ENCODE assay signal across 17 mouse cellular contexts in genomic region chr11:85632568-85632981, GRCm38 (mm10).
A peak's percentile ranks its signal among the peaks of the same experiment; 100 is the strongest.
DNase-seq lines count a peak whose midpoint lies in the region; ATAC-seq and TF ChIP-seq lines count a peak whose summit lies in the region.
"Had no signal": no experiment of that assay in that cellular context is flagged by ENCODE, and none has a peak within 500 bp of the region (broad histone marks: within the 10 kb centered on the region; RNA-seq: fewer than 3 reads in every experiment).

No protein-coding gene starts in this region.

- WGBS in liver, adult 2 months = 39% methylated on average over 2 of the region's 2 CpGs
- WGBS in liver, embryonic 12.5 days (ENCODE audit: insufficient replicate concordance) = 49% methylated on average over 2 of the region's 2 CpGs
- 25% methylated on average over 2 of the region's 2 CpGs for WGBS in embryonic facial prominence, embryonic 14.5 days
- 16% methylated on average over 2 of the region's 2 CpGs for WGBS in kidney, embryonic 15.5 days
- WGBS in limb, embryonic 12.5 days = 2% methylated on average over 2 of the region's 2 CpGs

- no peak for ATAC-seq in liver, embryonic 12.5 days
- ATAC-seq in embryonic facial prominence, embryonic 14.5 days (ENCODE audit: low read depth) = peak; percentile 26; the same call in 1 of the 2 replicates
- peak; percentile 80 for ATAC-seq in kidney, embryonic 15.5 days (replicated peaks; ENCODE audit: low FRiP score)
- peak; percentile 91 for ATAC-seq in limb, embryonic 12.5 days (ENCODE audit: insufficient number of reproducible peaks, insufficient read depth, low FRiP score, low TSS enrichment, low read depth)
- ATAC-seq: hindbrain, postnatal 0 days; lung, postnatal 0 days had no signal

- no peak overlapping the region for H3K4me2 ChIP-seq in liver, embryonic 12.5 days
- no peak overlapping the region for H3K4me2 ChIP-seq in embryonic facial prominence, embryonic 14.5 days (ENCODE audit: low read depth, low read length)
- H3K4me2 ChIP-seq in kidney, embryonic 15.5 days = peak overlapping the region; percentile 17; the same call in 1 of the 2 replicates
- H3K4me2 ChIP-seq in limb, embryonic 12.5 days = peak overlapping the region; percentile 28
- H3K4me2 ChIP-seq: midbrain, embryonic 11.5 days had no signal

- no peak overlapping the region for H3K27ac ChIP-seq in liver, adult 2 months (replicated peaks; ENCODE audit: insufficient read depth, low read depth, low read length)
- no peak overlapping the region for H3K27ac ChIP-seq in liver, embryonic 12.5 days
- no peak overlapping the region for H3K27ac ChIP-seq in embryonic facial prominence, embryonic 14.5 days (replicated peaks; ENCODE audit: low read depth, low read length)
- H3K27ac ChIP-seq in kidney, embryonic 15.5 days = peak overlapping the region; percentile 72
- 0 out of 2 replicates have a peak overlapping the region, but pooled peaks have one; percentile 69 for H3K27ac ChIP-seq in limb, embryonic 12.5 days
- no peak overlapping the region for H3K27ac ChIP-seq in layer of hippocampus, adult 2 months
- H3K27ac ChIP-seq: forebrain, embryonic 10.5 days; hindbrain, postnatal 0 days; liver, embryonic 14.5 days had no signal

- no peaks in the 10 kb centered on the region for H3K27me3 ChIP-seq in liver, adult 2 months (ENCODE audit: control insufficient read depth, insufficient read depth, low read length)
- H3K27me3 ChIP-seq in liver, embryonic 12.5 days (replicated peaks) = no peaks in the 10 kb centered on the region
- H3K27me3 ChIP-seq in embryonic facial prominence, embryonic 14.5 days (replicated peaks; ENCODE audit: control insufficient read depth, insufficient read depth, low read length) = no peaks in the 10 kb centered on the region
- H3K27me3 ChIP-seq in kidney, embryonic 15.5 days = no peaks in the 10 kb centered on the region
- H3K27me3 ChIP-seq in limb, embryonic 12.5 days = peaks cover 6% of the 10 kb centered on the region; the same call in 1 of the 2 replicates

- no peaks in the 10 kb centered on the region for H3K36me3 ChIP-seq in liver, adult 2 months (ENCODE audit: control insufficient read depth, insufficient read depth, low read length)
- H3K36me3 ChIP-seq in liver, embryonic 12.5 days = no peaks in the 10 kb centered on the region
- no peaks in the 10 kb centered on the region for H3K36me3 ChIP-seq in embryonic facial prominence, embryonic 14.5 days (ENCODE audit: control insufficient read depth, insufficient read depth, low read length)
- no peaks in the 10 kb centered on the region for H3K36me3 ChIP-seq in kidney, embryonic 15.5 days
- no peaks in the 10 kb centered on the region for H3K36me3 ChIP-seq in limb, embryonic 12.5 days
- H3K36me3 ChIP-seq: forebrain, embryonic 10.5 days had no signal

- TF ChIP-seq CTCF in liver, adult 2 months (IDR thresholded peaks at IDR 0.05; ENCODE audit: low read depth, low read length) = no peak
- no peak for TF ChIP-seq CTCF in layer of hippocampus, adult 2 months (conservative IDR thresholded peaks at IDR 0.05)

- H3K79me2 ChIP-seq in liver, adult 2 months (ENCODE audit: control insufficient read depth, insufficient read depth, low read length) = no peaks in the 10 kb centered on the region

- peak; percentile 76 for DNase-seq in liver, adult 2 months (ENCODE audit: extremely low read depth, low read depth, low spot score)
- no peak for DNase-seq in embryonic facial prominence, embryonic 14.5 days (ENCODE audit: low spot score)
- no peak for DNase-seq in cerebellum, adult 18-20 months
- DNase-seq in layer of hippocampus, adult 9-11 months = no peak
- DNase-seq in layer of hippocampus, adult 2 months (ENCODE audit: low spot score in 2 of 2) = no peak
- DNase-seq: cerebellum, adult 9-11 months; gastrocnemius, postnatal 10 days; heart, adult 18-20 months; thymus, postnatal 4 days had no signal

- H3K9ac ChIP-seq in liver, adult 2 months (ENCODE audit: low read depth, low read length) = no peak overlapping the region
- no peak overlapping the region for H3K9ac ChIP-seq in liver, embryonic 12.5 days
- H3K9ac ChIP-seq in embryonic facial prominence, embryonic 14.5 days (ENCODE audit: low read depth, low read length) = no peak overlapping the region
- no peak overlapping the region for H3K9ac ChIP-seq in kidney, embryonic 15.5 days
- H3K9ac ChIP-seq in limb, embryonic 12.5 days (replicated peaks) = no peak overlapping the region
- H3K9ac ChIP-seq: liver, embryonic 14.5 days had no signal

- H3K9me3 ChIP-seq in liver, embryonic 12.5 days (replicated peaks) = no peaks in the 10 kb centered on the region
- no peaks in the 10 kb centered on the region for H3K9me3 ChIP-seq in embryonic facial prominence, embryonic 14.5 days (ENCODE audit: control insufficient read depth, low read length)
- no peaks in the 10 kb centered on the region for H3K9me3 ChIP-seq in kidney, embryonic 15.5 days (replicated peaks)
- no peaks in the 10 kb centered on the region for H3K9me3 ChIP-seq in limb, embryonic 12.5 days
- H3K9me3 ChIP-seq: forebrain, embryonic 10.5 days had no signal

- H3K4me1 ChIP-seq in liver, adult 2 months (ENCODE audit: control insufficient read depth, insufficient read depth, low read length) = no peaks in the 10 kb centered on the region
- H3K4me1 ChIP-seq in liver, embryonic 12.5 days = peaks cover 23% of the 10 kb centered on the region
- H3K4me1 ChIP-seq in embryonic facial prominence, embryonic 14.5 days (ENCODE audit: control insufficient read depth, insufficient read depth, low read length) = peaks cover 21% of the 10 kb centered on the region
- peaks cover 53% of the 10 kb centered on the region for H3K4me1 ChIP-seq in kidney, embryonic 15.5 days
- peaks cover 44% of the 10 kb centered on the region for H3K4me1 ChIP-seq in limb, embryonic 12.5 days (replicated peaks)

- no peak for TF ChIP-seq POLR2A in liver, adult 2 months (IDR thresholded peaks at IDR 0.05; ENCODE audit: extremely low read depth, insufficient read depth, low read length)

- no peak overlapping the region for H3K4me3 ChIP-seq in liver, adult 2 months (ENCODE audit: insufficient read depth, low read depth, low read length)
- no peak overlapping the region for H3K4me3 ChIP-seq in liver, embryonic 12.5 days
- no peak overlapping the region for H3K4me3 ChIP-seq in embryonic facial prominence, embryonic 14.5 days (ENCODE audit: low read depth, low read length)
- no peak overlapping the region for H3K4me3 ChIP-seq in kidney, embryonic 15.5 days (replicated peaks)
- no peak overlapping the region for H3K4me3 ChIP-seq in limb, embryonic 12.5 days (replicated peaks)
- no peak overlapping the region for H3K4me3 ChIP-seq in layer of hippocampus, adult 2 months
- H3K4me3 ChIP-seq: forebrain, embryonic 10.5 days had no signal

Comparison
In these comparisons a context has a peak if more than half of its experiments do, and no peak if none do; other contexts are left out.
1. H3K27ac ChIP-seq: peak in kidney, embryonic 15.5 days (single experiment) and limb, embryonic 12.5 days (single experiment); none in liver, adult 2 months (single experiment), liver, embryonic 12.5 days (single experiment), embryonic facial prominence, embryonic 14.5 days (single experiment) and layer of hippocampus, adult 2 months (single experiment).
2. H3K4me2 ChIP-seq: peak in kidney, embryonic 15.5 days (single experiment) and limb, embryonic 12.5 days (single experiment); none in liver, embryonic 12.5 days (single experiment) and embryonic facial prominence, embryonic 14.5 days (single experiment).